Mouse (Mus musculus) kidney, adult 2 months (tissue): Measurements from ENCODE around the gene Eya3. TPM values are rescaled to one million over a fixed set of nuclear protein-coding genes. Genes with fewer than 3 reads are reported as not detected.
"Not testable (repeated sequence)": the region's sequence is repeated elsewhere in the genome, so short reads cannot be mapped to it uniquely, and the experiment has no call there.

Experiments
- DNase-seq: peaks from one replicate; pipeline ENCODE4 v3.0.0; 2021
- H3K27ac ChIP-seq: fragments of 200-500 bp; 2 replicates; pipeline ENCODE4 v1.5.1; 2012; ENCODE audit warnings: low read depth, low read length, control low read depth, inconsistent platforms; ENCODE audit not compliant: insufficient read depth
- H3K27me3 ChIP-seq: fragments of 200-500 bp; replicated peaks from 2 replicates; pipeline ENCODE4 v1.6.1; 2012; ENCODE audit warnings: mild to moderate bottlenecking, moderate library complexity, low read length, inconsistent platforms; ENCODE audit not compliant: control insufficient read depth, insufficient read depth
- H3K36me3 ChIP-seq: fragments of 200-500 bp; 2 replicates; pipeline ENCODE4 v1.6.1; 2012; ENCODE audit warnings: mild to moderate bottlenecking, moderate library complexity, low read length, inconsistent platforms; ENCODE audit not compliant: control insufficient read depth, insufficient read depth
- H3K4me1 ChIP-seq: fragments of 200-500 bp; 2 replicates; pipeline ENCODE4 v1.6.1; 2011; ENCODE audit warnings: low read length; ENCODE audit not compliant: control insufficient read depth, insufficient read depth
- H3K4me3 ChIP-seq: fragments of 200-500 bp; 2 replicates; pipeline ENCODE4 v1.5.1; 2011; ENCODE audit warnings: mild to moderate bottlenecking, low read depth, low read length, control low read depth; ENCODE audit not compliant: insufficient read depth
- CTCF ChIP-seq: fragments of 200-500 bp; conservative IDR thresholded peaks from 2 replicates; pipeline ENCODE4 v1.5.1; 2011; ENCODE audit warnings: low read depth, mild to moderate bottlenecking, control low read depth, low read length, moderate library complexity, mixed read lengths; ENCODE audit not compliant: insufficient read depth, insufficient read length
- POLR2A ChIP-seq: fragments of 200-500 bp; IDR thresholded peaks from one replicate; pipeline ENCODE4 v1.6.1; 2011; ENCODE audit warnings: low read depth, low read length, control low read depth
- WGBS: fragments of 180-500 bp; shearing (Covaris S2); methylation state at CpG from one replicate; pipeline ENCODE4 v1.1.7; 2018; 5-methylcytosine and 5-hydroxymethylcytosine counted together
- polyA plus RNA-seq: library from polyadenylated mRNA; depleted of rRNA; stranded (reverse); fragments of >200 nt; gene quantifications from 2 replicates; pipeline ENCODE4 v1.2.3, GENCODE M21; 2012

Gene Eya3
- polyA plus RNA-seq, 1 experiment = 21.6 TPM

DNA sequence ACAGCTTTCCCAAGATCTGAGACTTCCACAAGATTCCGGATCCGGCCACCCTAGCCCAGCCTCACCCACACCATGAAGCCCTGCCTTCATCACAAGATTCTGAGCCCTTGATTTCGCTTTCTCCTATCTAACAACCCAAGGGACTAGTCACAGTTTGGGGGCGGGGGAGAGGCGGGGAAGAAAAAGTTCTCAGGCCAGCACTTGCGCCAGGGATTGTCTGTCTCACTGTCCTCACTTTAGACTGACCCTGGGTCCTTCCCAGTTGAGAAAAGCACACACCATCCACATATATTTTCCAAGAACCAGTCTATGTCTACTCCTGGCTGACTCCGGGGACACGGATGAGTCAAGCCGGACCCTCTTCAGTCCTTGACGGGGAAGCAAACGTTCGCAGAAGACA is 92.8 kb downstream of the Eya3 start:
- DNase-seq = no peak
- no peaks in the 10 kb centered on the region for H3K27me3 ChIP-seq
- peak overlapping the region; percentile 55; the same call in 1 of the 2 replicates for H3K4me3 ChIP-seq
- no peaks in the 10 kb centered on the region for H3K4me1 ChIP-seq
- TF ChIP-seq POLR2A (no peak), CTCF (no peak)
- no peak overlapping the region for H3K27ac ChIP-seq
- H3K36me3 ChIP-seq = no peaks in the 10 kb centered on the region
- 54% methylated on average over 12 of the region's 12 CpGs for WGBS

DNA sequence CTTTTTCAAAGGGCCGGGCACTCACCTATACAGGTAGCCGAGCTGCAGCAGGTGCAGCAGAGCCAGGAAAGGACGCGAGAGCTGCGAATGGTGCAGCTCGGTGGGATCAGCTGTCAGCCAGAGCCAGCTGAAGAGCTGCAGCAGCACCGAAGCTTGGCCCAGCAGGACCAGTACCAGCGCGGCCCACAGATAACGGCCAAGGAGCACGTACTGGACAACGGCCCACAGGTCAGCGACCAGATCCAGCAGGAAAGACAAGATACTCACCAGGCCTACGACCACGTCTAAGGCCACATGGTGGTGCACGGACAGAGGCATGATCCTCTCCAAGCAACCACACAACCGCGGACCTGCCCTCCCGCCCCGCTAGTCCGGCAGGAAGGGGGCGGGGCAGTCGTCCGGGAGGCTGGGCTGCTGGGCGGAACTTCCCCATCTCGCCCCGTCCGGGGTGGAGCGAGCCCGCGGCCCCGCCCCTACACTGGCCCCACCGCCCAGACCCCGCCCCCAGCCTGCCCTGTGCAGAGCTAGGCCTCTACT is 93.4 kb downstream of the Eya3 start, which contains the start of gene Xkr8:
Xkr8 (minus strand) TSS at position 399 of the 537 bp plus-strand sequence.
- Histone ChIP-seq H3K4me1 (no peaks in the 10 kb centered on the region), H3K36me3 (no peaks in the 10 kb centered on the region), H3K4me3 (peak within 1 kb of the TSS; percentile 55), H3K27me3 (no peaks in the 10 kb centered on the region), H3K27ac (no peak within 1 kb of the TSS)
- WGBS = 1% methylated on average over 34 of the region's 34 CpGs
- peak; percentile 95 for DNase-seq
- TF ChIP-seq POLR2A (no peak), CTCF (peak; percentile 43)

DNA sequence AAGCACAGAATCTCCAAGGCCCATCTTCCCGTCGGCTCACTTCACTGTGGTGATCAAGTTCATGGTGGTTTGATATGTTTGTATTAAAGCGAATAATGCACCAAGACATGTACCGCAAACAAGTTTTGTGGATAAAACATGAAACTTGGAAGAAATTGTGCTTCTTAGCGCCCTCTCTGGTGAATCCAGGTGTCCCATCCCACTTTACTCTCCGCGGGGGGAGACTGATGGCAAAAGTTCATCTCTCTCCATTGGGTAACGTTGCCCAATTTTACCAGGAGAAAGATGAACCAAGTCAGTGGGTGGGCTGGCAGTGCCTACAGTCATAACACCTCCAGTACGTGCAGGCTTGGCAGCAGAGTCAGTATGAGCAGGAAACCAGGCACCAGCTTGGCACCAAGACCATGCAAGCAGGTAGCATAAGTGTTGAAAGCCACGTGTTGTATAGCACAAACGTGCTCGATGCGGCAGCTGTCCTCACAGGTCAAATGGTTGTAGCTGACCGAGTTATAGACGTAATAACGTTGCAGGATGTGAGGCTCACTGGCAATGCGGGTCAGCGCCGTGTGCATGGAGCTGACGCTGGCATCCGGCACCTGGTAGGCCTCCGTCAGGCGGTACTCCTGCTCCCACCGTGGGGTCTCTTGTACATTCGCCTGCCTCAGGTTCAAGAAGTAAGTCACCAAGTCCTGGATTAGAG is 94.4 kb downstream of the Eya3 start:
- DNase-seq = no peak
- no peak overlapping the region for H3K27ac ChIP-seq
- H3K4me3 ChIP-seq = no peak overlapping the region

DNA sequence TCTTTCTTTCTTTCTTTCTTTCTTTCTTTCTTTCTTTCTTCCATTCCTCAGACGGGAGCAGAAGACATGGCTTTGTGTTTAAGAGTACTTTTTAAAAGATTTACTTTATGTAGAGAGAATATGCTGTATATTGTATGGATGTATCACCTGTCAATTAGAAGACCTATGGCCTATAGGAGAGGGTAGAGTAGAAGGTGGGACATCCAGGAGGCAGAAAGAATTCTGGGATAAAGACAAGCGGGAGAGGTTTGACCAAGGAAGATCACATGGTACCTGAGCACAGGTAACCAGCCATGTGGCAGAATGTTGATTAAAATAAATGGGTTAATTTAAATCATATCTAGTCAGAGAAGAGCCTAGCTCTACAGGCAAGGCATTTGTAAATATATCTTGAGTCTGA is 96.0 kb downstream of the Eya3 start:
- Histone ChIP-seq H3K4me1 (no peaks in the 10 kb centered on the region), H3K4me3 (no peak overlapping the region), H3K27me3 (no peaks in the 10 kb centered on the region), H3K36me3 (no peaks in the 10 kb centered on the region), H3K27ac (no peak overlapping the region)
- WGBS = 95% methylated on average over 2 of the region's 2 CpGs
- no peak for DNase-seq
- TF ChIP-seq POLR2A (no peak), CTCF (no peak)

More for the DNA sequence above, 94.4 kb downstream of the Eya3 start:
- H3K36me3 ChIP-seq = no peaks in the 10 kb centered on the region
- no peaks in the 10 kb centered on the region for H3K27me3 ChIP-seq
- H3K4me1 ChIP-seq = no peaks in the 10 kb centered on the region
- 95% methylated on average over 25 of the region's 25 CpGs for WGBS
- TF ChIP-seq CTCF = no peak
- no peak for TF ChIP-seq POLR2A

DNA sequence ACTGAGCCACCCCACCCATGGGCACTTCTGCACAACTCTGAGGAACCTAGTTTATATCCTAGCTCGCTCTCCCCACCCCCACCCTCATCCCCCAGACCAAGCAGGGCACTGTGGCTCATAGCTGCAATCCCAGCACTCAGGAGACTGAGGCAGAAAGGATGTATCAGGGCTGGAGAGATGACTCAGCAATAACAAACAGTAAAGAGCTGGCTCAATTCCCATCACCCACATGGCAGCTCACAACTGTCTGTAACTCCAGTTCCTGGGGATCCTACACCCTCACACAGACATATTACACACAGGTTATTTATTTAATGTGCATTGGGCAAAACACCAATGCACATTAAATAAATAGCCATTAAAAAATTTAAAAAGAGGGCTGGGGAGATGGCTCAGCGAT is 96.6 kb downstream of the Eya3 start:
- Histone ChIP-seq H3K4me3 (no peak overlapping the region), H3K27me3 (no peaks in the 10 kb centered on the region), H3K36me3 (no peaks in the 10 kb centered on the region), H3K27ac (no peak overlapping the region), H3K4me1 (no peaks in the 10 kb centered on the region)
- 82% methylated on average over 2 of the region's 2 CpGs for WGBS
- no peak for TF ChIP-seq POLR2A
- TF ChIP-seq CTCF = no peak
- no peak for DNase-seq

DNA sequence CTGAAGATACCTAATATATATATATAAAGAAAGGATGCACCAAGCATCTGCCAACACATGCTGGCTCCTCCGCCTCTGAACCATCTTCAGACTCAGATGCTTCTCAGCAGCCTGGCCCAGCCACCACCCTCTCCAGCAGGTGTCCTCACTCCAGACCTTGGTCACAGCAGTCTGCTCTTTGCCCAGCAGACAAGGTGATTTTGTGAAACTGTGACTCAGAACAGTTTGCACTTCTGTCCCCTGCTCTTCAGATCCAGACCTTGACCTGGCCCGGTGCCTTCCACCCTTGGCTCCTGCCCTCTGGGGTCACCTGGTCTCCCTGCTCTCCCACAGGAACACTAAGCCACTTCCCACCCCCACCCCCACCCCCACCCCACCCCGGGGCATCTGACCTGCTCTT is 97.1 kb downstream of the Eya3 start:
- Histone ChIP-seq H3K27me3 (no peaks in the 10 kb centered on the region), H3K27ac (no peak overlapping the region), H3K4me3 (no peak overlapping the region), H3K36me3 (no peaks in the 10 kb centered on the region), H3K4me1 (no peaks in the 10 kb centered on the region)
- TF ChIP-seq CTCF (peak; percentile 44), POLR2A (no peak)
- 55% methylated on average over 3 of the region's 3 CpGs for WGBS
- DNase-seq = peak; percentile 62

DNA sequence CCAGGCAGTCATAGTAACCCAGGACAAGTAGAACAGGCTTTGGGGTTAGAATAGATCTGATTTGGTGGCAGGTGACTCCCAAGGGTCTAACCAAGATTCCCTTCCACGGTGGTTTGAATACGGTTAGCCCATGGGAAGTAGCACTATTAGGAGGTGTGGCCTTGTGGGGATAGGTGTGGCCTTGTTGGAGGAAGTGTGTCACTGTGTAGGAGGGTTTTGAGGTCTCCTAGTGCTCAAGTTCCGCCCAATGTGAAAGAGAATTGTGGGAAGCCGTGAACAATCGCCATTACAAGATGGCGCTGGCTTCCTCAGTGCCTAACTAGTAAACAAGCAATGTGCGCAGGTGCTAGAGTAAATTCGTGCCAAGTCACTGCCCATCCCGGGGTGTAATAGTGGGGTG is 98.4 kb downstream of the Eya3 start:
- DNase-seq, H3K36me3 ChIP-seq, H3K27ac ChIP-seq, H3K4me1 ChIP-seq, H3K27me3 ChIP-seq, H3K4me3 ChIP-seq: not testable (repeated sequence)
- 94% methylated on average over 9 of the region's 9 CpGs for WGBS
